Mouse (Mus musculus) forebrain, embryonic 16.5 days (tissue): ENCODE data around the gene Ntsr2. TPM values are rescaled to one million over a fixed set of nuclear protein-coding genes. Genes with fewer than 3 reads are reported as not detected.
A peak's percentile ranks its signal among the peaks of the same experiment; 100 is the strongest.

Source experiments
- ATAC-seq: fragments of 200-750 bp; cut with Nextera tagmentation; 2 replicates; pipeline ENCODE4 v1.8.0; 2017; ENCODE audit warnings: mild to moderate bottlenecking, moderate library complexity
- H3K27ac ChIP-seq: fragments of 300-500 bp; sonication (generic); 2 replicates; pipeline ENCODE4 v1.5.1; 2014; ENCODE audit warnings: low read length, control low read depth
- H3K27me3 ChIP-seq: fragments of 300-500 bp; sonication (generic); replicated peaks from 2 replicates; pipeline ENCODE4 v1.6.1; 2014; ENCODE audit warnings: low read length; ENCODE audit not compliant: control insufficient read depth, insufficient read depth
- H3K36me3 ChIP-seq: fragments of 300-500 bp; sonication (generic); 2 replicates; pipeline ENCODE4 v1.6.1; 2014; ENCODE audit not compliant: control insufficient read depth, insufficient read depth
- H3K4me1 ChIP-seq: fragments of 300-500 bp; sonication (generic); replicated peaks from 2 replicates; pipeline ENCODE4 v1.6.1; 2014; ENCODE audit warnings: low read length; ENCODE audit not compliant: control insufficient read depth, insufficient read depth
- H3K4me2 ChIP-seq: fragments of 300-500 bp; sonication (generic); 2 replicates; pipeline ENCODE4 v1.6.1; 2014; ENCODE audit warnings: mild to moderate bottlenecking, low read length, control low read depth
- H3K4me3 ChIP-seq: fragments of 300-500 bp; sonication (generic); replicated peaks from 2 replicates; pipeline ENCODE4 v1.5.1; 2014; ENCODE audit warnings: mild to moderate bottlenecking, low read length, control low read depth
- H3K9ac ChIP-seq: fragments of 300-500 bp; sonication (generic); replicated peaks from 2 replicates; pipeline ENCODE4 v1.6.1; 2014; ENCODE audit warnings: low read depth, low read length, control low read depth
- H3K9me3 ChIP-seq: fragments of 300-500 bp; sonication (generic); 2 replicates; pipeline ENCODE4 v1.6.1; 2016; ENCODE audit warnings: low read length; ENCODE audit not compliant: control insufficient read depth
- WGBS: fragments of 180-500 bp; shearing (Covaris S2); extraction: QIAGEN DNeasy Blood & Tissue Kit; methylation state at CpG from one replicate; pipeline ENCODE4 v1.1.7; 2014; 5-methylcytosine and 5-hydroxymethylcytosine counted together
- polyA plus RNA-seq: library from polyadenylated mRNA; unstranded; fragments of >200 nt; fragmentation: Nextera tagmentation; extraction: Ambion mirVana; gene quantifications from 2 replicates; pipeline ENCODE4 v1.2.1, GENCODE M21; 2015

Gene Ntsr2
- polyA plus RNA-seq, 1 experiment from 2014 or later = 2.9 TPM

GRCm38 (mm10) chr12:16644698-16645097 lies 8.5 kb upstream of the Ntsr2 start:
- ATAC-seq = no peak
- H3K27me3 ChIP-seq = no peaks in the 10 kb centered on the region

DNA sequence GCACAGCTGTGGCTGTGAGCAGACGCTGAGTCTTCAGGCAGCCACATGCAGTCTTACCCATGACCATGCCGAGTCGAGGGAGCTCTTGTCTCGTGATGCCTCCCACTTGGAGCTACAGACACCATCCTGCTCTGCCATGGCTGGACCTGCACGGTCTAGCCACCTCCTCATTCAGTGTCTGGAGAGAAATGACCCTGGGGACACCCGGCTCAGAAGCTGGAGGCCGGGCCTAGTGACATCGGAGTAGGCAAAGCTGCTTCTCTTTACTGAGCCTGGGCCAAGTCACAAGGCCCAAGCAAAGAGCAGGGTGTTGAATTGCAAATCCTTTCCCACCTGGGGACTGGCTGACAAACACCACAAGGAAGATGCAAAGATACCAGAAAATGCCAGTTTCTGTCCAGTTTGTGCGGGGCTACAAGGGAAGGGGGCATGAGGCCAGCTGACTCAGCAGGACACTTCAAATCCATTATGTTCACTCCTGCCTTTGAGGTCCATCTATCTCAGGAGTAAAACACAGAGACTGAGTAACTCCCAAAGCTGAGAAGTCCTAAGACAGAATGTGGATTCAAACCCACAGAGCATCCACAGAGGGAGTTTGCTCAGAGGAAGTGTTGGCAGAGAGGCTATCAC lies 6.3 kb upstream of the Ntsr2 start:
- Histone ChIP-seq H3K9ac (no peak overlapping the region), H3K4me2 (no peak overlapping the region), H3K27ac (no peak overlapping the region), H3K4me1 (peaks cover 11% of the 10 kb centered on the region), H3K9me3 (no peaks in the 10 kb centered on the region), H3K27me3 (no peaks in the 10 kb centered on the region), H3K4me3 (no peak overlapping the region), H3K36me3 (no peaks in the 10 kb centered on the region)
- WGBS = 58% methylated on average over 9 of the region's 9 CpGs
- ATAC-seq = no peak

More at GRCm38 (mm10) chr12:16644698-16645097, 8.5 kb upstream of the Ntsr2 start:
- no peak overlapping the region for H3K9ac ChIP-seq
- no peak overlapping the region for H3K4me2 ChIP-seq
- no peaks in the 10 kb centered on the region for H3K36me3 ChIP-seq
- peaks cover 11% of the 10 kb centered on the region for H3K4me1 ChIP-seq
- H3K9me3 ChIP-seq = no peaks in the 10 kb centered on the region
- 35% methylated on average over 8 of the region's 8 CpGs for WGBS
- H3K4me3 ChIP-seq = no peak overlapping the region
- no peak overlapping the region for H3K27ac ChIP-seq

DNA sequence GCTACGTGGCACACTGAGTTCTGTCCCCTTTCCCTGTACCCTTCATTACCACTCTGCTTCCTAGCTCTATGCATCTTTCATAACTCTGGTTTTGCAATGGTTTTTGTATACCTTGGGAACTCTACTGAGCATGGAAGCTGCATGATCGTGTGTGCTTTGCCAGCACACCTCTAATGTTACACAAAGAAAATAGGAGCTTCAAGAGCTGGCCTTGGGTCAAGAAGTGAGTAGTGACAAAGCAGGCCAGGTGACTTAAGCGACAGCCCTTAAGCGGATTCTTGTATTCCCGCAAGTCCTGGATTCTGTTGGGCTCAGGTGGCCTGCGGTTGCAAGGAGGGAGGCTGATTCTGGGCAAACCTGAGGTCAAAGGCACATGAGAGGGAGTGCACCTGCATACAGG lies 4.9 kb upstream of the Ntsr2 start:
- H3K9me3 ChIP-seq = no peaks in the 10 kb centered on the region
- H3K27ac ChIP-seq = no peak overlapping the region
- peaks cover 12% of the 10 kb centered on the region for H3K4me1 ChIP-seq
- ATAC-seq = no peak
- no peak overlapping the region for H3K4me3 ChIP-seq
- H3K36me3 ChIP-seq = no peaks in the 10 kb centered on the region
- no peak overlapping the region for H3K9ac ChIP-seq
- H3K4me2 ChIP-seq = no peak overlapping the region
- H3K27me3 ChIP-seq = 0 out of 2 replicates have a peak, but pooled peaks cover 7% of the 10 kb centered on the region
- 88% methylated on average over 6 of the region's 6 CpGs for WGBS

GRCm38 (mm10) chr12:16649819-16650218 lies 3.4 kb upstream of the Ntsr2 start:
- no peaks in the 10 kb centered on the region for H3K9me3 ChIP-seq
- peaks cover 11% of the 10 kb centered on the region for H3K27me3 ChIP-seq
- peaks cover 8% of the 10 kb centered on the region for H3K4me1 ChIP-seq
- no peak overlapping the region for H3K4me3 ChIP-seq
- H3K4me2 ChIP-seq = no peak overlapping the region
- no peak for ATAC-seq
- H3K9ac ChIP-seq = no peak overlapping the region
- 74% methylated on average over 6 of the region's 6 CpGs for WGBS
- no peaks in the 10 kb centered on the region for H3K36me3 ChIP-seq
- H3K27ac ChIP-seq = no peak overlapping the region

DNA sequence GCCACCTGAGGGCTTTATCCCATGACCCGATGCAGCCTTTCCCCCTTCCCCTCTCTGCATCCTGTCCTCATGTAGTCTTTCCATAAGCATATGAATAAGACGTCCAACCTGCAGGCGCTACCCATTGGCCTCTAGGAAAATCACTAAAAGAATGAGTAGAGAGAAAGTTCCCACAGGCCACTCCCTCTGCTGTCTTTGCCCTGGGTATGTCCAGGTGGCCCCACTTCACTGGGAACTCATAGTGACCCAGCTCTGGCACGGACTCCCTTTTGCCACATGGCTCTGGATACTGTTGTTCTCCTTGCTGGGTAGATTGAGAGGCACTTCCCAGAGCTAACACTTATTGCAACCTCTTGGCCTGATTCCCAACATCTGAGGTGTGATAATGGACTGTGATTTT lies 2.4 kb downstream of the Ntsr2 start:
- Histone ChIP-seq H3K27me3 (peaks cover 16% of the 10 kb centered on the region), H3K4me3 (no peak overlapping the region), H3K9me3 (no peaks in the 10 kb centered on the region), H3K4me1 (peaks cover 8% of the 10 kb centered on the region), H3K9ac (no peak overlapping the region), H3K27ac (no peak overlapping the region), H3K4me2 (no peak overlapping the region), H3K36me3 (no peaks in the 10 kb centered on the region)
- WGBS = 72% methylated on average over 4 of the region's 4 CpGs
- ATAC-seq = no peak

DNA sequence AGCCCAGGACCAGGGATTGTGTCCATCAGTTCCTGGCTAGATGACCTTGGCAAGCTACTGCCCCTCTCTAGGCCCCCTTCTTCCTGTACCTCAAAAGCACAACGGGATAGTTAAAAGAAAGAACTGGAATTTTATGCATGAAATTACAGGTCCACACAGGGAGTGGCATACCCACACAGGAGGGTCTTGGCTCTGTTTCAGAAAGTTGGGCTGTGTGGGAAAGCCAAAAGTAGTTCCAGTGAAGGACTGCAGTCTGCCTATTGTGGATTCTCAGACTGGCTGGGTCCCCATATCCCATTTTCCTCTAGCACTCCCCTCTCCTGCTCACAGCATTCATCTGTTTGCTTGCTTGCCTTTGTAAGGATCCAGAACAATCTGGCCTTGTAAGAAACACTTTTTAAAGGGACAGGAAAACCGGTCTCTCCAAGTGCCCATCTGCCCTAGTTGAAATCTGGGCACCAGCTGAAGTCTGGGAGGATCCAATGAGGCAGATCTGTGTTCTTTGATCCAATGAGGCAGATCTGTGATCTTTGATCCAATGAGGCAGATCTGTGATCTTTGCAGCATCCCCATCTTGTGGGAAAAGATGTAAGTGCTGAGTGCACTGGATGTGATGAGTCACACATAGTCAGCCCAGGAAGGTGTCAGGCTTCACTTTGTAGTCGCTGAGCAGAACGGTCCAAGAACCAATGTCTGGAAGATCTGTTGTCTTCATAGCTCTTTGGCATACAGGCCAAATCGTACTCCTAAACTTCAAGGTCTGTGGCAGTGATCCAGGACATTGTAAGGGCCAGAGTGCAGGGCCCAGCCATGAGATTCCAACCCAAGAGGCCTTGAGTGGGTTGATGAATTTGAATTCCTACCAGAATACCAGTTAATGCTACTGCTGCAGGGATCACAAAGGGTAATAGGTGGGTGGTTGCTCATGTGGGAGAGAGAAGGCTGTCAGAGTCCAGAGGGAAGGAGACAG lies 4.0 kb downstream of the Ntsr2 start:
- no peaks in the 10 kb centered on the region for H3K36me3 ChIP-seq
- 69% methylated on average over 5 of the region's 5 CpGs for WGBS
- no peak for ATAC-seq

GRCm38 (mm10) chr12:16661459-16661858 lies 8.3 kb downstream of the Ntsr2 start:
- no peak overlapping the region for H3K9ac ChIP-seq
- H3K27ac ChIP-seq = no peak overlapping the region
- peaks cover 4% of the 10 kb centered on the region for H3K4me1 ChIP-seq
- no peaks in the 10 kb centered on the region for H3K27me3 ChIP-seq
- H3K4me2 ChIP-seq = no peak overlapping the region
- H3K9me3 ChIP-seq = no peaks in the 10 kb centered on the region
- no peak overlapping the region for H3K4me3 ChIP-seq
- WGBS = 83% methylated on average over 10 of the region's 10 CpGs
- no peaks in the 10 kb centered on the region for H3K36me3 ChIP-seq
- ATAC-seq = no peak

More for the DNA sequence above, 4.0 kb downstream of the Ntsr2 start:
- Histone ChIP-seq H3K4me3 (no peak overlapping the region), H3K27ac (no peak overlapping the region), H3K4me1 (peaks cover 8% of the 10 kb centered on the region), H3K27me3 (peaks cover 15% of the 10 kb centered on the region), H3K4me2 (no peak overlapping the region), H3K9ac (no peak overlapping the region), H3K9me3 (no peaks in the 10 kb centered on the region)

DNA sequence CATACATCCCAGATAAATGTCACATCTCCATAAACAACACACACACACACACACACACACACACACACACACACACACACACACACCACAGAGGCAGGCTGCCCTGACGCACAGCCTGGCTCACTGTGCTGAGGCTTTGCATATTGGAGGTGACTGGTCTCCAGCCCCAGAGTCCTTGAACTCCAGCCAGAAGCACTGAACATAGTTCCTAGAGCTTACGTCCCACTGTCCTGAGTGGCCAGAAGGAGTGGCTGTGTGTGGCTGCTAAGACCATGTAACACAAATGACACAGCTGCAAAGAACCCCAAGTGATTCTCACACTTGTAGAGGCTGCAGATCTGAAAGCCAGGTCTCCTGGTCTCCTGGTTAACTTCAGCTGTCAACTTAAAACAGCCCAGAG lies 8.8 kb downstream of the Ntsr2 start:
- H3K9me3 ChIP-seq = no peaks in the 10 kb centered on the region
- 84% methylated on average over 2 of the region's 2 CpGs for WGBS
- peaks cover 4% of the 10 kb centered on the region for H3K4me1 ChIP-seq
- no peak overlapping the region for H3K27ac ChIP-seq
- H3K4me3 ChIP-seq = no peak overlapping the region
- H3K36me3 ChIP-seq = no peaks in the 10 kb centered on the region
- no peak overlapping the region for H3K4me2 ChIP-seq
- ATAC-seq = no peak
- H3K27me3 ChIP-seq = no peaks in the 10 kb centered on the region
- no peak overlapping the region for H3K9ac ChIP-seq

DNA sequence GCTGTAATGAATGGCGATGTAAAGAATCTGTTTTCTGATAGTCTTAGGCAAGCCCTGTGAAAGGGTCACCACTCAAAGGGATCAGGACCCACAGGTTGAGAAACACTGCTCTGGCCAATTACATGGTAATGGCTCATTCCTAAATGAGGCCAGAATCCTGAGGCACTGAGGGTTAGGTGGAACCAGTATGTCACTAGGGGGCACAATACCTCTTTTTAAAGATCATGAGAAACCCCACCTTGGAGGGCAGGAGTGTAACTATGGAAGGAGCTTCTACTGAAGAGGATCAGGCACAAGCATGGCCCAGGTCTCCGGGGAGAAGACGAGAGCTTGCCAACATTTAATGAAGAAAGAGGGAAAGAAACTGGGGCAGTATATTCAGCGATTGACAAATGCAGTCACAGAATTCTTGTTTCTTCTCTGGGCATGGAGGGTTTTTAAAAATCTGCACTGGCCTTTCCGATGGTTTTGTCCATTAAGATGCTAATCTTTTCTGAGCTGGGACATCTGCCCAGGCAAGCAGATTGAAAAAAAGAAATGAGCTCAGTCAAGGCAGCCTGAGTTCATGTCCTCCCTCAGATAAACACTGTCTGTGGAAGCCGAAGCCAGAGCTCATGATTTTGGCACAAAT lies 9.9 kb downstream of the Ntsr2 start:
- peak; percentile 32; the same call in 1 of the 2 replicates for ATAC-seq
- Histone ChIP-seq H3K9me3 (no peaks in the 10 kb centered on the region), H3K9ac (no peak overlapping the region), H3K27ac (no peak overlapping the region), H3K27me3 (no peaks in the 10 kb centered on the region), H3K36me3 (no peaks in the 10 kb centered on the region), H3K4me3 (no peak overlapping the region), H3K4me2 (no peak overlapping the region), H3K4me1 (peaks cover 4% of the 10 kb centered on the region)
- WGBS = 48% methylated on average over 6 of the region's 6 CpGs
